Comparison of ENCODE assay signal across 17 mouse cellular contexts in genomic region chr16:95921169-95921568, GRCm38 (mm10).
"Had no signal": no experiment of that assay in that cellular context is flagged by ENCODE, and none has a peak within 500 bp of the region (broad histone marks: within the 10 kb centered on the region; RNA-seq: fewer than 3 reads in every experiment).

No protein-coding gene starts in this region.

- H3K9ac ChIP-seq: kidney, embryonic 15.5 days; limb, embryonic 15.5 days; liver, embryonic 14.5 days; liver, postnatal 0 days; lung, embryonic 14.5 days had no signal

- H3K9me3 ChIP-seq: kidney, embryonic 15.5 days; limb, embryonic 15.5 days had no signal

- ATAC-seq: liver, postnatal 0 days; lung, postnatal 0 days had no signal

- H3K27ac ChIP-seq: kidney, embryonic 15.5 days; liver, embryonic 14.5 days; macrophage; stomach, postnatal 0 days had no signal

- DNase-seq: kidney, adult 11 months; kidney, adult 8-10 months; kidney, postnatal 10 days; kidney, postnatal 36 days; left cerebral cortex, postnatal 4 days; liver, postnatal 0 days; lung, embryonic 14.5 days; midbrain, embryonic 14.5 days; thymus, postnatal 25 days had no signal

- H3K4me3 ChIP-seq: kidney, embryonic 15.5 days; limb, embryonic 15.5 days had no signal

- H3K4me2 ChIP-seq: kidney, embryonic 15.5 days; limb, embryonic 15.5 days; liver, embryonic 11.5 days; lung, embryonic 14.5 days; midbrain, embryonic 11.5 days had no signal

- H3K36me3 ChIP-seq: kidney, embryonic 15.5 days; limb, embryonic 15.5 days had no signal

- H3K27me3 ChIP-seq: kidney, embryonic 15.5 days; limb, embryonic 15.5 days had no signal
